Mouse (Mus musculus) forebrain, embryonic 10.5 days (tissue): Measurements from ENCODE around the gene Gm8257. TPM values are rescaled to one million over a fixed set of nuclear protein-coding genes. Genes with fewer than 3 reads are reported as not detected.
"Not testable (repeated sequence)": the region's sequence is repeated elsewhere in the genome, so short reads cannot be mapped to it uniquely, and the experiment has no call there.

Source experiments
- DNase-seq: peaks from one replicate; pipeline ENCODE4 v3.0.0-alpha.2; 2017; ENCODE audit warnings: low spot score; ENCODE audit errors: extremely low spot score
- H3K27ac ChIP-seq: fragments of 300-500 bp; sonication (generic); 2 replicates; pipeline ENCODE4 v1.5.1; 2016; ENCODE audit warnings: mild to moderate bottlenecking
- H3K27me3 ChIP-seq: fragments of 300-500 bp; sonication (generic); 2 replicates; pipeline ENCODE4 v1.6.1; 2016; ENCODE audit warnings: mild to moderate bottlenecking; ENCODE audit not compliant: poor library complexity, severe bottlenecking
- H3K36me3 ChIP-seq: fragments of 300-500 bp; sonication (generic); replicated peaks from 2 replicates; pipeline ENCODE4 v1.6.1; 2016; ENCODE audit warnings: mild to moderate bottlenecking, moderate library complexity
- H3K4me1 ChIP-seq: fragments of 300-500 bp; sonication (generic); 2 replicates; pipeline ENCODE4 v1.6.1; 2016
- H3K4me3 ChIP-seq: fragments of 300-500 bp; sonication (generic); 2 replicates; pipeline ENCODE4 v1.5.1; 2016; ENCODE audit warnings: mild to moderate bottlenecking, moderate library complexity
- H3K9me3 ChIP-seq: fragments of 300-500 bp; sonication (generic); 2 replicates; pipeline ENCODE4 v1.6.1; 2016; ENCODE audit warnings: mild to moderate bottlenecking, moderate library complexity
- WGBS: fragments of 180-500 bp; shearing (Covaris S2); methylation state at CpG from one replicate; pipeline ENCODE4 v1.1.7; 2016; 5-methylcytosine and 5-hydroxymethylcytosine counted together
- polyA plus RNA-seq: library from polyadenylated mRNA; unstranded; fragments of >200 nt; fragmentation: Nextera tagmentation; extraction: Ambion mirVana; gene quantifications from 2 replicates; pipeline ENCODE4 v1.2.1, GENCODE M21; 2016

The Gm8257 gene
- polyA plus RNA-seq: not detected in 2 replicates

DNA sequence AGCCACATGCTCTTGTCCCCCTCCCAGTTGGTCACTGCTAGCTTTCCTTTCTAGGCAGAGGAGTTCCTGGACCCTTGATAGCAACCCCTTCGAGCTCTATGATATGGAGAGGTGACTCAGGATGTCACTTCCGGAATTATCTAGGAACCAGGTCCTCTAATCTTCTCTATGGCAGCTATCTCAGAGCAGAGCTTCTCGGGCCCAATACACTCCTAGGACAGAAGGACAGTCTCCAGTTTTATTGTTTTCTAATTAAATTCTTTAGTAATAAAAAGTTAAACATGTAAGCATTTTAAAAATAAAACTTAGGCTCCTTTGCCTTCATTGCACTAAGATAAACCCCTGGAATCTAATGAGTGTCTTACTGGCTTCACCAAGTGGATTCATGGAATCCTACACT, at the start of gene Gm8257:
TSS of gene Gm8257 (minus strand) at position 101 of the 400 bp plus-strand sequence.
- not testable (repeated sequence) for H3K27me3 ChIP-seq, H3K4me1 ChIP-seq, H3K4me3 ChIP-seq, H3K27ac ChIP-seq, H3K9me3 ChIP-seq, DNase-seq, H3K36me3 ChIP-seq
- WGBS: 87% methylated on average over 3 of the region's 3 CpGs

- Histone ChIP-seq H3K4me1 (no peaks in the 10 kb centered on the region), H3K9me3 (no peaks in the 10 kb centered on the region), H3K36me3 (no peaks in the 10 kb centered on the region), H3K27ac (no peak within 1 kb of the TSS), H3K27me3 (no peaks in the 10 kb centered on the region), H3K4me3 (no peak within 1 kb of the TSS)
- WGBS: 85% methylated on average over 3 of the region's 3 CpGs
- no peak for DNase-seq
These were observed 44.0 kb upstream of the Gm8257 start, which contains the start of gene Gm8267 for GRCm38 (mm10) chr14:44750240-44750639. Gene Gm8267 (minus strand): TSS chr14:44750340.

- H3K4me1 ChIP-seq, H3K27me3 ChIP-seq, H3K27ac ChIP-seq, H3K36me3 ChIP-seq, DNase-seq, H3K4me3 ChIP-seq, H3K9me3 ChIP-seq: not testable (repeated sequence)
- WGBS: 67% methylated on average over 1 of the region's 1 CpGs
These were observed 36.5 kb upstream of the Gm8257 start for GRCm38 (mm10) chr14:44742789-44743188.

DNA sequence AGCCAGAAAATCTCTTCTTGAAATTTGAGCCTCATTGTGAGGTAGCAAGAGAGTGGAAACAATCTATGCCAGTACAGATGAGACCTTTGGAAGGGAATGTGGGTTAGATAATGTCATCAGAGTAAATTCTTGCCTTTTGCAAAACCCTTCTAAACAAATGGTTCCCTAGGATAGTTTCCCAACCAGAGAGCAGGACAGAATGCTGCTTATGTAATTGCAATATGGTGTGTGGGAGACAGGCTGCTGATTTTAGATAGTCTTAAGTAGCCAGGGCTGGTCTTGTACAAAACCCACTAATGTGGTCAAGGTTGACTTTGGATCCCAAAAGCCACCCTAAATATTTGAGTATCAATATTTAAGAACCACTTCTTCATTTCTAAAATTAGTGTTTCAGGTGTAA, 24.5 kb upstream of the Gm8257 start:
- H3K9me3 ChIP-seq, H3K27ac ChIP-seq, H3K4me3 ChIP-seq: not testable (repeated sequence)

GRCm38 (mm10) chr14:44627737-44628136, 78.5 kb downstream of the Gm8257 start, which contains the start of gene Gm5624:
Gene Gm5624 (minus strand): TSS chr14:44627938.
- not testable (repeated sequence) for H3K9me3 ChIP-seq, H3K27ac ChIP-seq, H3K27me3 ChIP-seq, DNase-seq, H3K4me1 ChIP-seq, H3K36me3 ChIP-seq, H3K4me3 ChIP-seq
- WGBS: 80% methylated on average over 4 of the region's 4 CpGs

More for the DNA sequence above, 24.5 kb upstream of the Gm8257 start:
- H3K27me3 ChIP-seq, H3K36me3 ChIP-seq, DNase-seq, H3K4me1 ChIP-seq: not testable (repeated sequence)

Other genes starting within 250 kb of the Gm8257 start
- gene BC061237, start 214.0 kb downstream of the Gm8257 start, polyA plus RNA-seq: not detected in 2 replicates
- gene Gm17093, start 188.2 kb downstream of the Gm8257 start, polyA plus RNA-seq: not detected in 2 replicates
- not detected in 2 replicates for gene Gm8247, start 123.3 kb downstream of the Gm8257 start, polyA plus RNA-seq
- gene Gm5624, start 78.5 kb downstream of the Gm8257 start, polyA plus RNA-seq: not detected in 2 replicates
- gene Gm8267, start 43.9 kb upstream of the Gm8257 start, polyA plus RNA-seq: not detected in 2 replicates
- gene Ptgdr, start 152.9 kb upstream of the Gm8257 start, polyA plus RNA-seq: not detected in 2 replicates